Mouse (Mus musculus): ENCODE data around the gene Rabgap1l.
A peak's percentile ranks its signal among the peaks of the same experiment; 100 is the strongest.

Gene Rabgap1l

DNA sequence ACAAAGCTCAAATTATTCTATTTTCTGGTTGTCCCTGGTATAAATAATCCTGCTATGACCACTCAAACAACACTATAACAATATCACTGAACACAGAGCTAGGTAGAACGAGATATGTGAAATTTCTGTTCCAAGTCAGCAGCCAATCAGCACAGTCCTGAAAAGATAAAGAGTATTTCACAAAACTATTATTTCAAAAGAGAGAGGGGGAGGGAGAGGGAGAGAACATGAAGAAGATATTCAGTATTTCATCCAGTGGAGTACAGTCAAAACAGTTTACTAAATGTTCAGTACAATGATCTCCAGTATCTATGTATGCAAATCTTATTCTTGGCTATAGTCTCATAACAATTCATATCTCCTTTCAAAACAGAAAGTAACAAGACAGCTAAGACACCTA is 5.1 kb downstream of the Rabgap1l start:
- DNase-seq (ENCODE audit: low read depth), result peak; percentile 31

DNA sequence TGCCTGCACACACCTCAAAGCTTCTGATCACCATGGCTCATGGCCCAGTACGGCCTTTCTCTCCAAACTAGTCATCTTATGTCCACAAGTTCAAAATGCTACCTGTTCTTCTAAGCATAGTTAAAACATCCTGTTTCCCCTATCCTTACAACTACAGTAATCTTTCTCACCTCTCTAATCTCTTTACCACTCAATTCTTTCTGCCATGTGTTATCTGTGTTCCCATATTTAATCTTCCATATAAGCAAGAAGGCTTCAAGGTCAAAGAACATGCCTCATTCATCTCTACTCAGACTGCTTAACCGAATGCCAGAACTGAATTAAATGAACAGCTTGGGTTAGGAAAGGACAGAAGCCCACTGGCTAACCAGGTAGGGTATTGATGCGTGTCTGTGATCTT is 5.8 kb downstream of the Rabgap1l start:
- peak; percentile 24 for DNase-seq (ENCODE audit: low read depth)

DNA sequence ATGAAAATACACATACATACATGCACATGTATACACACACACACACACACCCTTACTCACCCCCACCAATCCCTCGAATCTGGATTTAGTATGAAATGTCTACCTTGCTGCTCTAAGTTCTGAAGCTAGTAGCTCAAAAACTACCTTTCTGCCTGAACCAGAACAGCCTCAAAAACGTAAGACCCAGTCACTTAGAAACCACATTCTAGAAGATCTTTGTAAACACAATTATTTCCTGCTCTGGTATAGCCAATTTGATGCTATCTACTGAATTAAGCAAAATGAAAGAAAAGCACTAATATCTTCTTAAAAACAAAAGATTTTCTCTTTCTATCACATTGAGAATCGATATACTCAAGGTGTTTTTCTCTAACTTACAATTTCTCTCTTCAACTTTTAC is 6.4 kb downstream of the Rabgap1l start:
- DNase-seq (ENCODE audit: low read depth), result no peak

DNA sequence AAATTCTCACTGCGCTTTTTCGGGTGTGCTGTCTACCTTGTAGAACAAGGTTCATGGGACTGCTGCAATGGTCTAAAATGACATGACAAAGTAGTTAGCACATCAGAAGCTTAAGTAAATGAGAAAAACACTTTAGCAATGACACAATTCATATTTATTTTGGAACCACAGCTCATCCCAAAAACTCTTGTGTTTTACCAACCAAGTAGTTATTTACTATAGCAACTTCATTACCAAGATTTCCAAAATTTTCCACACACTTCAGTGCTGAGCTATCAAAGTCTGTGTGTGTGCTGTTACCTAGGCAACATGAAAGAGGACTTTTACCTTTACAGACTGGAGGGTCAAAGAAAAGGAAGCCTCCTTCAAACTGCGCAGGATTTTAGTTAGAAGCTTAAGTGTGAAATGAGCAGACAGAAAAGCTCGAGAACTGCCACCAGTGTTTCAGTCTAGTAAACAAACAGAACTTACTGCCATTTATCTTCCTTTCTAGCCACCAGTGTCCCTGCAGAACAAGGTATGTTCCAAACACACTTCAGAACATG is 7.3 kb downstream of the Rabgap1l start:
- DNase-seq (ENCODE audit: low read depth), result no peak

DNA sequence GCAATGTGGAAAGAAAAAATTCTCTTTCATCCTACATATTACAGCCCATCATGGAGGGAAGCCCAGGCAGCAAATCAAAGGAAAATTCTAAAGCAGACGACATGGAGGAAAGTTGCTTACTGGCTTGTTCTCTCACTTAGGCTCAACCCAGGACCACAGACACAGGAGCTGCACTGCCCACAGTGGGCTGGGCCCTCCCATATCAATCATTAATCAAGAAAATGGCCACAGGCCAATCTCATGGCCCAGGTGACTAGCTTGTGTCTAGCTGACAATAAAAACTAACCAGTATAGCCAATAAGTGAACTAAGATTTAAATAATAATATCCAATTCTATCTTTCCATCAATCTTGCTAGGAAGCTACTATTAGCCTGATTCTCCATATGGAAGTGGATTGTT is 8.9 kb downstream of the Rabgap1l start:
- no peak for DNase-seq (ENCODE audit: low read depth)

DNA sequence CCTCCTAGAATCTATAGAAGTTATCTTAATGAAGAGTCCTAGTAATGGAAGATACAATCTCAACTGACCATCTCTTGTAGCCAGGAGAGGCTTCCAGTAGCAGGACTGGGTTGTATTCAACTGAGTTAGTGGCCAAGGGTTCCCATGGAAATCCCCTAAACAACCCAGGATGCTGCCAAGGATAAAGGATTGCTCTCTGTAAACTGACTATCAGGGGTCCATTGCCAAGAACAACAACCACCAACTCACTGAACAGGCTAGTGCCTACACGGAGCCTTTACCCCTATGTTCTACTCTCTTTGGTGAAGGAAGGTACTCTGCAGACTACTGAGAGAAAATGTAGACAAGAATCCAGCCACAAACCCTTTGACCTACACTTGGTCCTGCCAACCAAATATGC is 18.8 kb downstream of the Rabgap1l start:
- no peak for DNase-seq (ENCODE audit: low read depth)

DNA sequence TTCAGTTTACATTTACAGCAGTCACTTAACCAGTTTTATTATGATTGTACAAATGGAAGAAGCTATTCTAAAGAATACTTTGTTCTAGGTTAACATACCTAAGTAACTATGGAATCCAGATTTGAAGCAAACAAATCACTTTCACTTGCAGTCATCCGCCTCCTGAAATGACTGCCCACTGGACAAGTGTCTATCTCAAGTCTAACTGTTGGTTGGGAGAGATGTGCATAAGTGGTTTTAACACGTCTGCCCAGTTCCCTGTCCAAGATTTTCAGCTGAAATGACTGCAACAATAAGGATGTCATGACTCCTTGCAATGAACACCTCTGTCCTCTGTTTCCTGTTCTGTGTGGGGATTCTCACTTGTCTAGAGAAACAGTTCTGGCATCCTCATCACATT is 27.4 kb downstream of the Rabgap1l start:
- no peak for DNase-seq (ENCODE audit: low read depth)

DNA sequence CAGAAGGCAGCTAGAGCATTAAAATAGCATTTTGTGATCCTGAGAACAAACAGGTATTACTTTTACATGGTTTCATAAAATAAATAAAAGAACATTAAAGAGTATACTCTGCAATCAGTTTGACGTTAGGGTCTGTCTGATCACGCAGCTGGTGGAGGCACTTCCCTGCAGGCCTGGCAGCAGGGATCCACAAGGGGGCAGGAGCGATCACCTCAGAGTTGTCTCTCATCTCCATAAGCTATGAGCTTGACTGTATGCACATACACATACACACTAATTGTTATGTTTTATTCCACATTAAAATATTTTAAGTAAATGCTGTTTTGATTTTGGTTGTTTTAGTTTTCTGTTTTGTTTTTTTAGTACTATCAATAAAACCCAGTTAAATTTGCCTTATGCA is 34.8 kb downstream of the Rabgap1l start:
- DNase-seq (ENCODE audit: low read depth), result peak; percentile 67

DNA sequence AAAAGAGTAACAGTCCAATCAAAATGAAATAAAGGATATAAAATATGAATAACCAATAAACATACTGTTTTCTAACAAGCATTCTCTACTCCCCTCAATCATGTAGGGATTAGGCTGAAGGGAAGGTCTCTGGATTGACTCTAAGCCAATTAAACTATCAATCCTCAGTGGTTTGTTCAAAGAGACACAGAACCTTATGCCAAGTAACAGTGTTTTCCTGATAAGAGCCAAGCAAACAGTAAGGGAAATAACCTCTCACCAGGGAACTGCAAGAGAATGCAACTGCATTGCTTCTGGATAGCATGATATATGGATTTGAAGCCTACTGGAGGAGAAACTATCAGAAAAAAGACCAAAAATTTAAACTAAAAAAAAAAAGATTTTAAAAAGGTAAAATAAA is 37.7 kb downstream of the Rabgap1l start:
- DNase-seq (ENCODE audit: low read depth), result no peak

DNA sequence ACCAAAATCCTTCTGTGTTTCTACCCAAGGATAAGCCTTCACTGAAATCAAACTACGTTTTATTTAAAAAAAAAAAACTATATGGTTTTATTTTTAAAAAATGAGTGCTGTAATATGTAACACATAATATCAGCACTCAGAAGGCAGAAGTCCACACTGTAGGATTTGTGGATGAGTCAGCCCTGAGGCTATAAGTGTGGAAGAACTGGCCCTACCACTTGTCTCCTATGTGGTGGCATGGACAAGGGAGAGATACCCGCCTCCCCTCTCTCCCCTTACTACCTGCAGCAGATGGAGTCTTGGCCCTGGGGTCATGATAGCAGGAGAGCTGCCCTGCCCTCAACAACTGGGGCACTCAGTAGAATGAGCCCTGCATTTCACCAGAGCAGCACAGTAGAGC is 42.4 kb downstream of the Rabgap1l start:
- DNase-seq (ENCODE audit: low read depth), result no peak

DNA sequence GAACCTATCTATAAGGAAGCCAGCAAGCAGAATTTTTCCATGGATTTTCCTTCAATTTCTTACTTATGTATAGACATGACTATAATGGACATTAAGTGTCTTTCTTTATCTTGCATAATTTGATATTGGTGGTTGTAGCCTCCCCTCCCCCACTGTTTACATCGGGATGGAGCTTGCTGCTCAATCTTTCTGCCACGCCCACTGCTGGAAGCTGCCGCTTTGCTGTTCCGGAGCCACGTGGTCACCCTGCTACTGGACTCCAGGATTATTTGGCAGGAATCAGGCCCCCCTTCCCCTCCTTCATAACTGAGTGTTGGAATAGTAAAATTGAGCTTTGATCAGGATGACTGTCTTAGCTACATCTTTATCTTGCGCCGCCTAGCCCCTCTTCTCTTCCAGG is 46.2 kb downstream of the Rabgap1l start:
- DNase-seq (ENCODE audit: low read depth), result no peak

DNA sequence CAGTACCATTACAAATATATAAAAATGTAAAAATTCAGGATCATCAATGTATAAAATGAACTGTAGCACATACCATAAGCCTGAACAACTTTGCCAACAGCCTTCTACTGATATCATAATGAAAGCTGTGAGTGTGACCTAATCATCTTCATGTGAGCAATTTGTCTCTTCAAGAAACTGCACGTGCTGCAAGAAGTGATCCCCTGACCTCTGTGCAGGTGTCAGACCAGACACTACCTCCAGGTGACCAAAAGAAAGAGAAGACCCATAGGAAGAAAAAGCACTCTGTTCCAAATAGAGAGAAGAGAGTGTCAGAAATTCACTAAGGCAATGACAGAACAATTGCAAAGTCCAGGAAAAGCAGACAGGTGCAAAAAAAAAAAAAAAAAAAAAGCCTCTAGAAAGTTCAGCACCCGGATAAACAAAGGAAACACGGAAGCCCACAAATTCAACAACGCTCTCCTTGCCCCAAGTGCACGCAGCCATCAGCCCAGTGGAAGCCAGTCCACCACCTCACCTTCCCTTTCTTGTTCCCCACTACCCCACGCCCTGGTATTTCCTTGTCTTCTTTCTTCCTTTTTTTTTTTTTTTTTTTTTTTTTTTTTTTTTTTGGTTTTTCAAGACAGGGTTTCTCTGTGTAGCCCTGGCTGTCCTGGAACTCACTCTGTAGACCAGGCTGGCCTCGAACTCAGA is 47.6 kb downstream of the Rabgap1l start:
- no peak for DNase-seq (ENCODE audit: low read depth)

DNA sequence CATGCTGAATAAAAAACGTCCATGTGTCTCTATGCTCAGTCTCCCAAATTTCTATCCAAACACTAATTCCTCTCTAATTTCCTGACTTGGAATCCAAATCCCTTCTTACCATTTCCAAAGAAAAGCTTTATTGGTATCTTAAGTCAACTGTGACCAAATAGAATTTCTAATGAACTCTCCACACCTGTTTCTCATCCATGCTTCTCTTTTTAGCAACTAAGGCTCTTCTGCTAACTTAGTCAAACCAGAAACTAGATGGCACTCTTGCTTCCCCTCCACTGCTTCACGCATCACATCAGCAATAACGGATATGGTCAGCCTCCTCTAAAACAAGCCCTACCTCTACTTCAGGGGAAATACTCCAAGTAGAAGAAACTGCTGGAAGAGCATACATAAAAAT is 49.0 kb downstream of the Rabgap1l start:
- peak; percentile 72 for DNase-seq (ENCODE audit: low read depth)

DNA sequence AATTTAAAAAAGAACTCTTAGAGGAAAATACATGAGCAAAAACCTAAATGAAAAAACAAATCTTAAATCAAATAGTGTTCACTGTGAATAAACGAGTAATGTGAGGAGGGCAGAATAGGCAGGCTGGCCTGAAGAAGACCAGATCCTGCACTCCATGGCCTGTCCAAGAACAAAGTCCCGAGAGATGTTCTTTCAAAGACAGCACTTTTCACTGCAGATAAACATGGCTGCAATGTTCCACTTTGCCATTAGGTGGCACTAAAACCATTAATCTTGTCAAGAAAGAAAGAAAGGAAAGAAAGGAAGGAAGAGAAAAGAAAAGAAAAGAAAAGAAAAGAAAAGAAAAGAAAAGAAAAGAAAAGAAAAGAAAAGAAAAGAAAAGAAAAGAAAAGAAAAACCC is 49.8 kb downstream of the Rabgap1l start:
- DNase-seq (ENCODE audit: low read depth), result peak; percentile 84

DNA sequence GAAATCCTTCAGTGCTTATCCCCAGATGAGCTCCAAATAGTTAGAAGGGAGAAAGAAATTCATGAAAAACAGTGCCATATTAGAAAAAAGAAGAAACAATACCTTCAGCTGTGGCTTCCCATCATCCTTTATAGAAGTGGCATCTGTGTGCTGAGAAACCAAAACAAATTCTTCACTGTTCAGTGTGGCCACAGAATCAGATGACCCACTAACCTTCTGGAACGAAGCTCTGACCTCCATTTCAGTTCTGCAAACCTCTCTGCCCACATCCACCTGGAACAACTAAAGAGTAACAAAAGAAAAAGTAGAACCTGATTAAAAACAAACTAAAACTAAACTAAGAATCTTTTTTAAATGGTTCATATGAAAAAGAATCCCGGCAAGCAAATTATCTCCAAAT is 52.4 kb downstream of the Rabgap1l start:
- peak; percentile 32 for DNase-seq (ENCODE audit: low read depth)

DNA sequence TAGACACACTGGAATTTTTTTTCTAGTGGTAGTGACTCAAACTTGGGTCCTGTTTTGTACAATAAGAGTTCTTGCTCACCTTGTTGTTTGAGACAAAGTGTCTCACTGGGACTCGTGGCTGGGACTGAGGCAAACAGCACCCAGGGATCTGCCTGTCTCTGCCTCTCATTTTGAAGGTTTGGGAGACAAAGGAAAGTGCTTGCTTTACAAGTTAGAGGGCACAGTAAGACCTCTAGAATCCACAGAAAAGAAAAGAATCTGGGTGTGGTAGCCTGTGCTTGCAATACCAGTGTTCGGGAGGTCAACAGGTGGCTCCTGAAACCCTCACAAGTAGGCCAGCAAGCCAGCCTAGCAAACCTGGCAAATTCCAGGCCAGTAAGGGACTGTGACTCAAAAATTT is 58.3 kb downstream of the Rabgap1l start:
- no peak for DNase-seq (ENCODE audit: low read depth)

DNA sequence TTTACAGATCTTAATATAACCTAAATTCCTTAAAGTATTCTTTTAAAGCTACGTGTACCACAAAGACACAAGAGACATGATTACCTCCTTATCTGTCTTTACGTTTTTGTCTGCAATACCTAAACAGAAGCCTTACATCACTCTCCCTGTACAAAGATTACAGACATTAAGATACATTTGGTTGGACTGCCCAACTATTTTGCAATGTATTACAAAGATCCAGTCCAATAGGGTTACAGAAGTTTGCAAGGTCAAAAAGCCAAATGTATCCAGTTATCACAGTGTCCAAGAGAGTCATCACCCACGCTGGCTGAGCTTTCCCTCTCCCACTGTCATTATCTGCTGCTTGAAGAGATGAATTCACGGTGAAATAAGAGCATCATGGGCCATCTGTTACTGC is 63.1 kb downstream of the Rabgap1l start:
- DNase-seq (ENCODE audit: low read depth), result peak; percentile 24

DNA sequence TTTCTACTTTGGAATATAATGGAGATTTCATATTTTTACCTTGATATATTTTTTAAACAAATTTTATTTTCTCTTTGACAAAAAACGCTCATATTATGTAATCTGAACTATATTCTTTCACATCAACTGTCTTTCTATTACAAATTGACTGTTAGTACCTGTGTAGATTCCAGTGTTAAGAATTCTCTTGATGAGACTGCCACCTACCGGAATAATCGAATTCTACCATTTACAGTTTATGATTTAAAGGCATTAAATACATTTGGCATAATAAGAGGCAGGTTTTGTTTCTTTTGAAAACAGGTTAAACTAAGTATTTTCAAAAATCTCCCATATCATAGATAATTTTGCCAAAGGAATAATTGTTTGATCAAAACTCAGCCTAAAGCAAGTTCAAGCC is 75.3 kb downstream of the Rabgap1l start:
- peak; percentile 66 for DNase-seq (ENCODE audit: low read depth)

DNA sequence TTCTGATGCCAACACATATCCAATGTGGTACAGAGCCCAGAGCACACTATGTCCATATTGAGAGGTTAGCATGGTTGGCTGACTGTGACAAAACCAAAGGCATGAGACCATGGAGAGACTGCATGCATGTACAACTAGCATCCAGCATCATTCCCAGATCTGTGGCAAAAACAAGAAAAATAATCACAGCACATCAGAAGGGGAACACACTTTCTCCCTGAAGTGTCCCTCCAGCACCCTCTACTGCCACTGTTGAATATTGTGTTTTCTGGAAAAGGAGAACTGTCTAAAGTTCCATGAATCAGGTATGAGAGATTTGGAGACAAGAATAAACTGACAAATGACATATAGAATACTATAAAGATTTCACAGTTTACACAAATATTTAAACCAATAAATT is 78.3 kb downstream of the Rabgap1l start:
- DNase-seq (ENCODE audit: low read depth), result peak; percentile 53

DNA sequence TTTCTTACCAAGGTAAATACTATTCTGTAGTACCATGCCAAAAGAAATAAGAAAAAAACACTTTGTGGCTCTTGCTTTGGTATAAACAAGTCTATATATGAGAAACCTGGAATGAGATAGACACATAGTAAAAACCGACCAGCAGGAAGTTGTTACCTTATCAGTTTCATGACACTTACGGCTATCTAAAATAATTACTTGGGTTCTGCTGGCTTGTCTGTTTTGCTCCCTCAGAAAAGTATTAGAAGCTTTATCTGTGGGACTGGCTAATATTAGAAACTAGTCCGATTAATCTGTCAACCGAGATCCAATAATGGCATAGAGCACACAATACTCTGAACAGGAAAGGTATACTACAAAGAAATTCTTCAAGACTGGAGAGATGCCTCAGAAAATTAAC is 79.1 kb downstream of the Rabgap1l start:
- no peak for DNase-seq (ENCODE audit: low read depth)

DNA sequence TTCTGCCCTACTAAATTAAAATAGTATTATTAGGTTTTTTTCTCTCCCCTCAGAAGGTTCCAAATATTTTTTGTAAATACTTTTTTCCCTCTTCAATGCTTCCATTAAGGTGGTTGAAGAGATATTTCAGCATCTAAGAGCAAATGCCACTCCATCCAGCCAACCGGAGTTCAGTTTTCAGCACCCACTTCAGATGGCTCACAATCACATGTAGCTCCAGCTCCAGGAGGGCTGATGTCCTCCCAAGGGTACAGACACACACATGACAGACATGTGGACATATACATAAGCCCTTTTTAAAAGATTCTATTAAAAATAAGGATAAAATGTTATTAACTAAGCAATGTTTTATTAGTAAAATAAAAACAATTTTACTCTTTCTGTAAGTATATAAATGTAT is 79.6 kb downstream of the Rabgap1l start:
- no peak for DNase-seq (ENCODE audit: low read depth)

DNA sequence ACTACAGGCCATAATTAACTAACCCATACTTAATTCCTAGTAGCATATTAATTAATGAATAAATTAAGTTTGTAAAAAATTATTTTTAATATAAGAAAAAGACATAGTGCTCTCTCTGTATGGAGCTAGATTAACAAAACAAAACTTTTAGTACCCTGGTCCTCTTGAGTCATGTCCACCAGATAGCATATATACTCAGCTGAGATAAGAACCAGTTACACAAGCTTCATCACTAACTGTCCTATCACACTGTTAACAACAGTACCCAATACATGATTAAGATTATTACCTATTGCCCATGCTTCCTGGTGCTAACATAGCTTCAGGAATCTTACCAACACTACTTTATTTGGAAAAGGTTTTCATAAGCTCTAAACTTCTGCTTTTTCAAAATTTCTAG is 82.5 kb downstream of the Rabgap1l start:
- DNase-seq (ENCODE audit: low read depth), result no peak

DNA sequence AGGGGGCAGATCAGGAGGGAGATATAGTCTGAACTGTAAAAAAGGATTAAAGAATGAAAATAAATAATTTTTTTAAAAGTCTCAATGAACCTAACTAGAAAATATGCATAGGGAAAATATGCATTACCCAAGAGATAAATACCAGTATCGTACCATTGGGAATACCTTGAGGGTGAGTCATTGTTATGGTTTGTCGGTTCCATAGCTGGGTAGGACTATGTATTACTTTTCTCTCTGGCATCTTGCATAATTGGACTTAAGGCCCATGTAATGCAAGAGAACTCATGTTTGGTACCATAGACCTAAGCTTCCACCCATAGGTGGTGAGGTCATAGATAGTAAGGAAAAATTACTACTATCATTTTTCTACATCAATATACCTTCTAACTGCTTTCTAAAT is 88.4 kb downstream of the Rabgap1l start:
- no peak for DNase-seq (ENCODE audit: low read depth)

DNA sequence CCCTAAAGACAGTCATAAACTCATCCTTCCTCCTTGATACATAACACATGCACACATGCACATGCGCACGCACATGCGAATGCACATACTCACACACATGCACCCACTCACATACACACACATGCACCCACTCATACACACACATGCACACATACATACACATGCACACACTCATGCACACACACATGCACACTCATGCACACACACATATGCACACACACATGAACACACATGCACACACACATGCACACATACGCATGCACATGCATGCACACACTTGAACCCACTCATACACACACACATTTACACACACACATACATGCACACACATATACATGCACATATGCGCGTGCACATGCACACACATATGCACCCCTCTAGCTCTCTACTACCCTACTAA is 89.2 kb downstream of the Rabgap1l start:
- DNase-seq (ENCODE audit: low read depth), result no peak

DNA sequence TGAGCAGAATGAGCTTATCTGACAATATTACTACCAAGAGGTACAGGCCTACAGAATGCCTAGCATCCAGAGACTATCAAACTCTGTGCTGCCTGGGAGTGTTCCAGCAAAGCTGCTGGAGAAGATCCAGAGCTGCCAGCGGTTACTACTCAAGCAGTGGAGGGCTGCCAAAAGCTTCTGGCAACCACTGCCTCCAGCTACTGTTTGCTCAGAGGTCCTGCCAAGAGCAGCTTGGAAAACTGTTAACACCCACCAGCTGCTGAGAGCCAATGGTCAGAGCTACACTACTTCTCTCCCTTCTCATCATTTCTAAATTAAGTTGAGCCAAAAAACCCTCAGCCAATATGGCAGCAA is 99.9 kb downstream of the Rabgap1l start:
- DNase-seq (ENCODE audit: low read depth), result no peak

Data from 416B (cell line).